Mouse (Mus musculus) kidney, postnatal 10 days (tissue): ENCODE data around the gene Plin4.

Source experiments
- DNase-seq: peaks from one replicate; pipeline ENCODE4 v3.0.0; 2021; ENCODE audit warnings: mixed read lengths

Gene Plin4

GRCm38 (mm10) chr17:56054938-56055337 is 54.7 kb downstream of the Plin4 start:
- DNase-seq, result no peak

- no peak for DNase-seq
Measured at GRCm38 (mm10) chr17:56051369-56051768, 58.2 kb downstream of the Plin4 start.
